In the genomic region with DNA sequence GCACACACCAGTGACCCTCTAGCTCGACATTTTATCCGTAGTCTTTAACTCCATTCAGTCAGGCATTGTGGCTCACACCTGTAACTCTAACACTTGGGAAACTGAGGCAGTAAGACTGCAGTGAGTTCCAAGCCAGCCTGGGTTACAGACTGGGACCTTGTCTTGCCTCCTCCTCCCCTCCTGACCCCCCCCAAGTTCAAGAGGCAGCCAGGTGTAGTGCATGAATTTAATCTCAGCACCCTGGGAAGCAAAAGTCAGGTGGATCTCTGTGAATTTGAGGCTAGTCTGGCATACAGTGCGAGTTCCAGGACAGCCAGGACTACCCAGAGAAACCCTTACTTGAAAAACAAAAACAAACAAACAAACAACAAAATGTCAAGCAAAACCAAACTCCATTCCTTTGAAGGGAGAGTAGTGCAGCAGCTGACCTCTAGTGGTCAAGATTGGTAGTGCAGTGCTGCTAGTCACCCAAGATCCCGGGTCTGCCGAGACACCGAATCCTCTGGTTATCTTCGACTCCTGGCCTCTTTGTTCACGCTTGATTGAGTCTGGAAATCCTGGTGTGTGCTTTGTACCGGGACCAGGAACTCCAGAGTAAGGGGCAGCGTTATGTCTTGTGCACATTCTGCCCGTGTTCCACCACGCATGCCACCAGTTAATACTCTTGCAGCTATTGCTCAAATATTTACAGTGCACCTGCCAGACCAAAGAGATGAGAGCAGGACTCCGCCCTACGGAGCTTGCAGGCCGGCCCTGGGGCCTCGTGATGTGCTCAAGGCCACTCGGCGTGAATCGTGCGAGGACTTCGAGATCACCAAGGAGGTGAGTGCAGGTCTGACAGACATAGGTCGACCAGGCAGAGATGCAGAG, we compare ENCODE assay signal across 9 mouse cellular contexts. TPM values are rescaled to one million over a fixed set of nuclear protein-coding genes. Genes with fewer than 3 reads are reported as not detected.
DNase-seq lines count a peak whose midpoint lies in the region; ATAC-seq and TF ChIP-seq lines count a peak whose summit lies in the region.
"Had no signal": no experiment of that assay in that cellular context is flagged by ENCODE, and none has a peak within 500 bp of the region (broad histone marks: within the 10 kb centered on the region; RNA-seq: fewer than 3 reads in every experiment).

No protein-coding gene starts in this region.

- H3K9me3 ChIP-seq in G1E (replicated peaks), result no peaks in the 10 kb centered on the region
- H3K9me3 ChIP-seq in forebrain, embryonic 11.5 days (ENCODE audit: control insufficient read depth, low read length), result no peaks in the 10 kb centered on the region
- H3K9me3 ChIP-seq in lung, embryonic 16.5 days (ENCODE audit: control insufficient read depth, low read length), result no peaks in the 10 kb centered on the region

- peaks cover 55% of the 10 kb centered on the region for H3K4me1 ChIP-seq in G1E (ENCODE audit: insufficient read depth, low read depth, low read length)
- 0 out of 2 replicates have a peak, but pooled peaks cover 2% of the 10 kb centered on the region for H3K4me1 ChIP-seq in forebrain, embryonic 11.5 days (replicated peaks; ENCODE audit: control insufficient read depth, insufficient read depth, low read length)
- peaks cover 19% of the 10 kb centered on the region for H3K4me1 ChIP-seq in lung, embryonic 16.5 days (replicated peaks; ENCODE audit: control insufficient read depth, insufficient read depth, low read length)

- 22% methylated on average over 22 of the region's 22 CpGs for WGBS in forebrain, embryonic 11.5 days
- WGBS in large intestine, adult 2 months, result 11% methylated on average over 22 of the region's 22 CpGs
- WGBS in lung, embryonic 16.5 days, result 13% methylated on average over 22 of the region's 22 CpGs

- ATAC-seq in G1E (ENCODE audit: extremely low read depth, insufficient number of reproducible peaks, low FRiP score, poor library complexity, severe bottlenecking), result no peak
- ATAC-seq in forebrain, embryonic 11.5 days (replicated peaks; ENCODE audit: low FRiP score), result 0 out of 2 replicates have a peak, but pooled peaks have one; percentile 10
- ATAC-seq in lung, embryonic 16.5 days (ENCODE audit: low read depth), result peak; percentile 63

- peak; percentile 67 for DNase-seq in G1E (ENCODE audit: low spot score)
- DNase-seq in c-Kit-positive CD71-positive TER-119-positive erythroid progenitor cells, embryonic 14.5 days (ENCODE audit: low spot score), result peak; percentile 37
- peak; percentile 85 for DNase-seq in forebrain, embryonic 11.5 days (ENCODE audit: low spot score)
- peak; percentile 79 to 88 for DNase-seq in heart, postnatal 10 days
- DNase-seq in large intestine, adult 2 months (ENCODE audit: low read depth, low spot score), result peak; percentile 75
- DNase-seq in ovary, postnatal 14 days (ENCODE audit: low spot score), result peak; percentile 68
- DNase-seq in thymus, postnatal 10 days (ENCODE audit: low spot score in 2 of 2), result peak; percentile 36 to 79

- H3K4me2 ChIP-seq in forebrain, embryonic 11.5 days (ENCODE audit: low read depth, low read length, severe bottlenecking), result peak overlapping the region; percentile 41
- H3K4me2 ChIP-seq in lung, embryonic 16.5 days (ENCODE audit: low read depth, low read length), result peak overlapping the region; percentile 35

- H3K4me3 ChIP-seq in G1E (ENCODE audit: low read depth, low read length), result no peak overlapping the region; the same call in 1 of the 2 replicates
- H3K4me3 ChIP-seq in forebrain, embryonic 11.5 days (ENCODE audit: low read depth, low read length), result peak overlapping the region; percentile 12; the same call in 1 of the 2 replicates
- peak overlapping the region; percentile 11; the same call in 1 of the 2 replicates for H3K4me3 ChIP-seq in lung, embryonic 16.5 days (ENCODE audit: low read length)

- H3K27ac ChIP-seq in forebrain, embryonic 11.5 days (ENCODE audit: low read depth, low read length), result no peak overlapping the region
- peak overlapping the region; percentile 64 for H3K27ac ChIP-seq in lung, embryonic 16.5 days (ENCODE audit: low read length)

- peaks cover 46% of the 10 kb centered on the region for H3K36me3 ChIP-seq in G1E (replicated peaks)
- no peaks in the 10 kb centered on the region for H3K36me3 ChIP-seq in forebrain, embryonic 11.5 days (ENCODE audit: control insufficient read depth, insufficient read depth, low read length)
- H3K36me3 ChIP-seq in lung, embryonic 16.5 days (ENCODE audit: control insufficient read depth, insufficient read depth, low read length), result no peaks in the 10 kb centered on the region

- 0 out of 2 replicates have a peak overlapping the region, but pooled peaks have one; percentile 8 for H3K9ac ChIP-seq in forebrain, embryonic 11.5 days (ENCODE audit: low read length)
- H3K9ac ChIP-seq in lung, embryonic 16.5 days (ENCODE audit: low read length), result peak overlapping the region; percentile 5; the same call in 1 of the 2 replicates

- peak; percentile 95 for TF ChIP-seq CTCF in G1E (IDR thresholded peaks at IDR 0.05; ENCODE audit: low read depth, low read length)

- intact Hi-C loops in heart, postnatal 10 days (cut with DNase I), result loop anchor here (1.0 to 5.0 kb wide), 3 partner anchors 42 to 85 kb away; partner anchors contain the start of gene Trim63

- H3K27me3 ChIP-seq in G1E (ENCODE audit: insufficient read depth, low read length), result peaks cover 29% of the 10 kb centered on the region
- H3K27me3 ChIP-seq in forebrain, embryonic 11.5 days (ENCODE audit: control insufficient read depth, insufficient read depth, low read length), result peaks cover 5% of the 10 kb centered on the region
- H3K27me3 ChIP-seq in lung, embryonic 16.5 days (ENCODE audit: control insufficient read depth, insufficient read depth, low read depth, low read length), result no peaks in the 10 kb centered on the region

RNA-seq across cellular contexts. Expression of gene Slc30a2, which starts 13.8 kb away (rescaled TPM):
- total RNA-seq in G1E (2014; fragmentation: Nextera tagmentation), result 3.8 and 4.6 TPM in 2 replicates
- total RNA-seq in G1E (2017), result 5.6 and 6.1 TPM in 2 replicates
- 4.7 and 8.2 TPM in 2 replicates for polyA plus RNA-seq in G1E (2012)
- not detected in 2 replicates for polyA plus RNA-seq in forebrain, embryonic 11.5 days (2014; fragmentation: Nextera tagmentation; extraction: Ambion mirVana)
- under 1 TPM; 0.12 to 0.69 TPM for total RNA-seq in heart, postnatal 10 days (2021)
- polyA plus RNA-seq in large intestine, adult 2 months (2012; rRNA removed), result 27.4 and 49.7 TPM in 2 replicates
- polyA plus RNA-seq in lung, embryonic 16.5 days (2015; fragmentation: Nextera tagmentation; extraction: Ambion mirVana), result 0.29 and 0.43 TPM in 2 replicates

RNA-seq across cellular contexts. Expression of gene Extl1, which starts 26.8 kb away (rescaled TPM):
- not detected in 2 replicates for total RNA-seq in G1E (2014; fragmentation: Nextera tagmentation)
- 0.05 TPM in 1 of 2 replicates, not detected in the other for total RNA-seq in G1E (2017)
- polyA plus RNA-seq in G1E (2012), result not detected in 2 replicates
- polyA plus RNA-seq in forebrain, embryonic 11.5 days (2014; fragmentation: Nextera tagmentation; extraction: Ambion mirVana), result 0.15 and 0.71 TPM in 2 replicates
- total RNA-seq in heart, postnatal 10 days (2021), result 1 to 10 TPM; 4.2 to 5.4 TPM
- 1.7 and 1.9 TPM in 2 replicates for polyA plus RNA-seq in large intestine, adult 2 months (2012; rRNA removed)
- polyA plus RNA-seq in lung, embryonic 16.5 days (2015; fragmentation: Nextera tagmentation; extraction: Ambion mirVana), result 1.8 and 2.5 TPM in 2 replicates

RNA-seq across cellular contexts. Expression of gene Pafah2, which starts 39.3 kb away (rescaled TPM):
- total RNA-seq in G1E (2014; fragmentation: Nextera tagmentation), result 15.1 and 16.3 TPM in 2 replicates
- 45.9 and 48.0 TPM in 2 replicates for total RNA-seq in G1E (2017)
- polyA plus RNA-seq in G1E (2012), result 10.2 and 14.9 TPM in 2 replicates
- 7.2 and 8.8 TPM in 2 replicates for polyA plus RNA-seq in forebrain, embryonic 11.5 days (2014; fragmentation: Nextera tagmentation; extraction: Ambion mirVana)
- 10 to 100 TPM in 1 of 2 experiments, 1 to 10 TPM in 1; 9.6 to 10.2 TPM for total RNA-seq in heart, postnatal 10 days (2021)
- 32.1 and 41.9 TPM in 2 replicates for polyA plus RNA-seq in large intestine, adult 2 months (2012; rRNA removed)
- polyA plus RNA-seq in lung, embryonic 16.5 days (2015; fragmentation: Nextera tagmentation; extraction: Ambion mirVana), result 14.3 and 14.6 TPM in 2 replicates

RNA-seq across cellular contexts. Expression of gene Trim63, which starts 41.9 kb away (rescaled TPM):
- not detected in 2 replicates for total RNA-seq in G1E (2014; fragmentation: Nextera tagmentation)
- total RNA-seq in G1E (2017), result not detected in 2 replicates
- not detected in 2 replicates for polyA plus RNA-seq in G1E (2012)
- 0.13 TPM in 1 of 2 replicates, not detected in the other for polyA plus RNA-seq in forebrain, embryonic 11.5 days (2014; fragmentation: Nextera tagmentation; extraction: Ambion mirVana)
- total RNA-seq in heart, postnatal 10 days (2021), result 100 to 1,000 TPM; 238 to 242 TPM
- polyA plus RNA-seq in large intestine, adult 2 months (2012; rRNA removed), result 0.10 and 0.27 TPM in 2 replicates
- polyA plus RNA-seq in lung, embryonic 16.5 days (2015; fragmentation: Nextera tagmentation; extraction: Ambion mirVana), result 2.6 and 3.1 TPM in 2 replicates
- total RNA-seq: layer of hippocampus, adult 8-10 months had no signal
